Mouse (Mus musculus) adrenal gland, adult 2 months (tissue): ENCODE measurements around the gene Gm42420. TPM values are rescaled to one million over a fixed set of nuclear protein-coding genes. Genes with fewer than 3 reads are reported as not detected.
A peak's percentile ranks its signal among the peaks of the same experiment; 100 is the strongest.

Experiments used
- DNase-seq: peaks from one replicate; pipeline ENCODE4 v3.0.0; 2021
- long read RNA-seq: library from polyadenylated mRNA; stranded (forward); transcript quantifications from one replicate; pipeline ENCODE4 v2.0.0, GENCODE M21; 2021
- polyA plus RNA-seq: library from polyadenylated mRNA; depleted of rRNA; stranded (reverse); fragments of >200 nt; gene quantifications from 2 replicates; pipeline ENCODE4 v1.2.3, GENCODE M21; 2012; rRNA removed
- total RNA-seq, 2 experiments: library from RNA; stranded (reverse); gene quantifications; 2 replicates each; pipeline ENCODE4 v1.2.3; 2021

The Gm42420 gene
- total RNA-seq (not detected), polyA plus RNA-seq (0.52 and 0.54 TPM in 2 replicates)
- long read RNA-seq, result 0 reads

DNA sequence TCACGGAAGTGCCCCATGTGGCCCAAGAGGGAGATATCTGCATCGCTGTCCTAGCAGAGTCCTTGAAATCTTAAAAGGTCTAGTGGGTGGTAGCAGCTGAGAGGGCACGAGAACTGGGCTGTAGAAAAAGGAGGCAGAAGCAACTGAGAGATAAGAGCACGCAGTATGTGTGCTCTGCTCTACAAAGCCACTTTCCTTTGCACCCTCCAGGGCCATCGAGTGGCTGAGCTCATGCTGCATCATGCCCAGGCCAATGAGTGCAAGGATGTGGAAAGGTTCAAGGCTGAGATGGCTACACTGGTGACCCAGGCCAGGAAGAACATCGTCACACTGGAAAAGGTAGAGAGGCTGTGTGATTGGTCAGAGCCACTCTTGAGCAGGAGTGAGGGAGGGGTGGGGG is at the start of gene Gm42420:
Gene Gm42420 (plus strand): TSS at position 237 of the 400 bp plus-strand sequence.
- peak; percentile 63 for DNase-seq

DNA sequence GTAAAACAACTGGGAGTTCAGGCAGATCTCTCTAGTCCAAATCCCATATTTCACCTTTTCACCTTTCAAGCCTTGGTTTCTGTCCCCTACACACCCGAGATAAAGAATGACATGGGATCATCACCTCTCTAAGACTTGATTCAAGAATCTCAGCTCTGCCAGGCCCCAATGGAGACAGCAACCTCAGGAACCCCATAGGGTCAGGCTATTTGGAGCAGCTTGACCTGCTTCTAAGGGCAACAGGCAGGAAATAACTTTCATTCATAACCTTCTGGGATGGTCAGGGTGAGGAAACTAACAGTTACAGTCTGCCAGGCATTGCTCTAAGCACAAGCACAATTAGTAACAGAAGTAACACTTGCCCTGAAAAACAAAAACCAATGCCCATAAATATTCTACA is 48.9 kb upstream of the Gm42420 start:
- DNase-seq, result no peak

DNA sequence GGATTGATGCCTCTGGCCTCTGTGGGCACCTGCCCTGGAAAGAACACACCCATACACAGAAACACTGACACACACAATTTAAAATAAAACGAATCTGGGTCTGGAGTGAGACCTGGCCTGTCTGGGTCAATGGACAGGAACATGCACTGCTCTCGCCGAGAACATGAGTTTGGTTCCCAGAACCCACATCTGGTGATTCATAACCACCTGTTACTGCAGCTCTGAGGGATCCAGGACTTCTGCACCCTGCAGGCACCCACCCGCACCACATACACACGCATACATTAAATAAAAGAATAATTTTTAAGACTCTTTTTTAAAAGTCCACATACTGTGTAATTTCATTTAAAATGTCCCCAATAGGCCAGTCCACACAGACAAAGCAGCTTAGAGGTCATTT is 48.3 kb upstream of the Gm42420 start:
- no peak for DNase-seq

DNA sequence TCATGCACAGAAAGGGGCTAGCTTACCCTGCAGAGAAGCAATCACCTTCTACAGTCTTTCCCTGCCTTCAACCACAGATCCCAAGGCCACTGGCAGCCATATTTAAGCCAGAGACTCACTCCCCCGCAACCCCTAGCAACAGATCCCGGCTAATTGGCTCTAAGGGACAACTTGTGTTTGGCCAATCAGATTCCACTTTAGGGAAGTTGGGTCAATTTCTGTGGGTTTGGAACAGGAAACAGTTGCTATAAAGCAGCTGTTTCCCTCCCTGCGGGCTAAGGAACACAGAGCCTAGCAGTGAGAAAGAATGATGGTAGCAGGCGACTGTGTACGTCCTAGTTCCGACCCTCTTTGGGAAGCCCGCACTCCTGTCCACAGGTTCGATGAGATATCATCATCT is 47.3 kb upstream of the Gm42420 start:
- no peak for DNase-seq

DNA sequence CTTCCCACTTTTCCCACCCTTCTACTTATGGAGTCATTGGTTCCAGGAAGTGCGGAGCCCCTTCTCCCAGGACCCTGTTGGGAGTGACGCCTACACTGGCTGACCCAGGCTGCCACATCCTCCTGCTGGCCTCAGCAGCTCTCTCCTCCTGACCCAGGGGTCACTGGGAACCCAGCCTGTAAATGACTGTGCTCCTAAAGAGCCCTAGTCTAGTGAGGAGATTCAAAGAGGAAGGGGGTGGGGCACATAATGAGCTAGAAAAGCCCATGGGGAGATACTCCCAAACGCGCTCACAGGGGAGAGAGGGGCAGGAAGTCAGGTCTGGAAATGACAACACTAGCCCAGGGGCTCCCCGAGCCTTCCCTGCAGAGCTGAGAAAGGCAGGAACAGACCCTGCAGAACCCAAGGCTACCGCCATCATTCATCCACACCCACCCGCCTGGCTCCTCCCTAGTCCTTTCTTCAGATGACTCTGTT is 45.8 kb upstream of the Gm42420 start:
- peak; percentile 57 for DNase-seq

- DNase-seq, result no peak
These were observed 45.0 kb upstream of the Gm42420 start for GRCm38 (mm10) chr6:39540563-39540962.

DNA sequence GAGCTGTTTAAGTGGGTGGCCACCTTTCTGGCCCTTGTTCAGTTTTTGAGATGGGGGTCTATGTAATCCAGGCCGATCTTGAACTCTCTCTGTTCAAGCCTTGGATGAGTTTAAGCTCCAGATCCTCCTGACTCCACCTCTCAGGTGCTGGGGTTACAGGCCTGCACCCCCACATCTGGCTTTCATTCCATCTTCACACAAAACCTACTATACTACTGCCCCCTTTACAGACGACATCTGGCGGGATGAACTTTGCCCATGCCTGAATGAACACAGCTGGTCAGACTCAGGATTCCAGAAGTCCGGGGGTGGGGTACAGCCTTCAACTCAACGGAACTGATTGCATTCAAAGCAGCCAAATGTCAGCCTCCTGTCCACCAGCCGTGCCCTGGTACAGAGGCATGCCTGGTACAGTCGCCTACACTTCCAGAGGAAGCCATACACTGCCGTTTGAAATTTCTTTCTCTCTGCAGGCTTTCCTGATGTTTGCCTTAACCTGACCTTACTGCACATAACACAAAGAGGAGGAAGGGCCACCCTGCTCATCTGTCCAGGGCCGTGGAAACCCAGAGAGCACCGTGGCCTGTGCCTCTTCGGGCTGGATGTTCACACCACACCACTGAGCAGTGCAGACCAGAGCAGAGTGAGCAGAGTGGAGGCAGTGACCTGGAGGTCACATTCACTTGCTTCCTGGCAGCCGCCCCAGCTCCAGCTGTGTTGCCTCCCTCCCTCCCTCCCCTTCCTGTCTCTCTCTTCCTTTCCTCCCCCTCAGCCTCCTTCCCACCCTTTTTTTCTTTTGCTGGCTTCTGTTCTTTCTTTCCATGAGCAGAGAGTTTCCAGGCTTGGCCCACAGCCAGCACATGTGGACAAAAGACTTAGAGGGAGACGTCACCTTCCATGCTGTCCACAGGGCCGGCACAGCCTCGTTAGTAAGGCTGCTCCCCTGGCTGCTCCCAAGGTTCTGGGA is 42.6 kb upstream of the Gm42420 start:
- DNase-seq, result peak; percentile 67

DNA sequence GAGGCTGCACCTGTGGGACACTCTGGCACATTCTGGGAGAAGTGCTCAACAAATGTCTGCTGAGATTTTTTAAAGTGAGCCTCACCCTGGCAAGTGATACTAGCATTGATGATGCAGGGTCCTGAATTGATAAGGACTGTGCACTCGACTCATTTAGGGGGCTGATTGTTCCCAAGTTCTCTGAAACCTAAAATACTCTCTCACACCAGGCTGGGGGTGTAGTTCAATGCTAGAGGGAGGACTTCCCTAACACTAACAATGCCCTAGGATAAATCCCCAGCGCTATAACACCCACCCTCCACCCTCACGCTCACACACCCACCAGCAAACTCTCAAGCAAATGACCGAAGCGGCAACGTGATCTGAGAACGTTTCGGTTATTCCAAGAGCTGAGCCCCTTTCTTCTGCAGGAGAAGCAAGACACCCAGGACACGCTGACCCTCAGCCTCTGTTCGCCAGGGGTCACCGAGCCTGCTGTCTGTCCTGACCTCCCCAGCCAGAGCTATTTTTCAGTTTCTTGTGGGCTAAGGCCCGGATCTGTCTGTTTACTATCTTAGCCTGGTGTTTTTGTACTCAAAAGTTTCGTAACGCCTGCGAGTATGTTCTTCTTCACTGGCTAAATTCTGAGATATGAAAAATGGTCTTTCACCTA is 41.7 kb upstream of the Gm42420 start:
- no peak for DNase-seq

GRCm38 (mm10) chr6:39545474-39545873 is 40.1 kb upstream of the Gm42420 start:
- DNase-seq, result no peak

DNA sequence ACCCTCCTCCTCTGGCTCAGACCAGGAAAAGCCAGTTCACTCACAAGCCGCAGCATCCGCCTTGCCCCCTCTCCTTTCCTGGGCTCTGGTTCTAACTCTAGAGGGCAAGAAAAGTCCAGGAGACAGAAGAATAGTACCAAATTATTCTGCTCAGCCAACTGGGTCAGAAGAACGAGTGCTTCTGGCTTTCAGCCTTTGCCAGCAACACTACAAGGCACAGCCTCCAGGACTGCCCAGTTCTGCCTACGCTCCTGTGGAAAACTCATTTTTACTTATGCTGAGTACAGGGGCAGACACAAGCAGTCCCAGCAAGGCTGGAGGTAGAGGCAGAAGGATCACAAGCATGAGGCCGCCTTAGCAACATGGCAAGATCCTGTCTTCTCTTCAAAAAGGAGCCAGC is 37.5 kb upstream of the Gm42420 start:
- no peak for DNase-seq

DNA sequence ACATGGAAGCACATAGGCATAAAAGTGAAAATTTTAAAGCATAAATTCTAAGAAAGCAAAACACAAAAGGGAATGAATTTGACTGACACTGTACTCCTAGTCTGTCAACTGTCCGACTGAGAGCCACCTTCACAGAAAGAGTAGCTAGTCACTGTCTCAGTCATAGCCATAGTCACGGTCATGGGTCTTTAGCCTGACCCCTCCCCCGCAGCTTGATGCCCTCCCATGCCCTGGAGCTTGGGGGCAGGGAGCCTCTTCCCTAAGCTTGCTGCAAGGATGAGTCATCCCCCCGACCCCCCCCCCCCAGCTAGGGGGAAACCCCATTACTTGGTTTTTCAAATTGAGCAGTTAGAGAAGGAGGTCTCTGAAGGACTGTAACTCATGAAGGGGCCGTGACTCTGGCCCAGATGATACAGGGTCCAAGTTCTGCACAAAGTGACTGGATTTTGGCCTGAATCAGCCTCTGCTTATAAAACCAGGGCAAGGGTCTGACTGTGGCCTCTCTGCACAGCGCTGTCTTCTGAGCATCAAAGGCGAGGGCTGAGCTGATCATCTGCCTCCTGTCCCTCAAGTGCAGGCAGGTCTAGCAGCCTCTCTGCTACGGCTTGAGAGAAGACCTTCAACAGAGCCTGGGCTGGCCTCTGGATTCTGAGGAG is 33.4 kb upstream of the Gm42420 start:
- peak; percentile 57 for DNase-seq

GRCm38 (mm10) chr6:39554888-39555647 is 30.5 kb upstream of the Gm42420 start:
- no peak for DNase-seq

DNA sequence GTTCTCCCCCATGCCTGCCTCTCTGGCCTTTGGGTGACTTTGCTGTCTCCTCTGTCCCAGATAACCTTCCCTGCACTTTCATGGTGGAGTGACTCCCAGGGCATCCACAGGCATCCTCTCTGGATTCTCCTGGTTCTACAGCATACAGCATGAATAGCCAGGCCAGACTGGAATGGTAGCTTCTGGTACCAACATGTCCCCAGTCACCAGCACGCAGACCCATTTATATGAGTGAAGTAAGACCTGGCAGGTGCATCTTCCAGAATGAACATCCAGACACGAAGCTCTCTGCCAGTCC is 30.0 kb upstream of the Gm42420 start:
- DNase-seq, result no peak

DNA sequence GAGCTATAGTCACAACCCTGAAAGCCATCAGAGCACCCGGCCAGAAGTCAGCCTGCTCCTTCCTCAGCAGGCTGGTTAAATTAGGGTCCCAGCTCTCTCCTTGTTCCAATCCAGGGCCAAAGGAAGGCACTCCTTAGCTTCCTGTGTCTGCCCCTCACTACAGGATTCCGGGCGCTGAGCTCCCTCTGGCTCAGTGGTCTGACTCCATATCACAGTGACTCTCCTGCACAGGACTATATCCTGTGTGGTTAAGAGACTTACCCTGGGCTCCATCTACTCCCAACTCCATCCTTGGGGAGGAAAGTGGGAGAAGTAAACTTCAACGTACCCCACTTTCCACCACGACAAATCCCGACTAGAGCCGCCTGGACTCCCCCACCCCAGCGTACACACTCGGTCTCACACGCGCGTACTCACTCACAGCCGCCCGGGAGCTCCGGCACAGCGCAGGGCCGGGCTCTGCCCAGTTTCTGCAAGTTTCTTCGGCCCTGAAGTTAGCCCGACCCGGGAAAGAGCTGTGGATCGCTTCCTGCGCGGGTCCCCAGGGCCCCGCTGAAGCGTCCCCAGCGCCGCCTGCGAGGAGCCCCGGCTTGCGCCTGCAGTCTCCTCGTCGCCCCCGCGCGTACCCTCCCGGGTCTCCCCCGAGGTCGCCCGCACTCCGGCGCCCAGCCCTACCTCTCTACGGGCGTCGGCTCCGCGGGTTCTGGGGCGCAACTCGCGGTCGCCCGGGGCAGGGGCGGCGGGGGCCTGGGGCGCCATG is 28.5 kb upstream of the Gm42420 start:
- DNase-seq, result peak; percentile 66

- peak; percentile 82 for DNase-seq
These were observed 27.8 kb upstream of the Gm42420 start, which contains the start of gene Dennd2a for GRCm38 (mm10) chr6:39557723-39558261. Gene Dennd2a (minus strand): TSS chr6:39557867.

DNA sequence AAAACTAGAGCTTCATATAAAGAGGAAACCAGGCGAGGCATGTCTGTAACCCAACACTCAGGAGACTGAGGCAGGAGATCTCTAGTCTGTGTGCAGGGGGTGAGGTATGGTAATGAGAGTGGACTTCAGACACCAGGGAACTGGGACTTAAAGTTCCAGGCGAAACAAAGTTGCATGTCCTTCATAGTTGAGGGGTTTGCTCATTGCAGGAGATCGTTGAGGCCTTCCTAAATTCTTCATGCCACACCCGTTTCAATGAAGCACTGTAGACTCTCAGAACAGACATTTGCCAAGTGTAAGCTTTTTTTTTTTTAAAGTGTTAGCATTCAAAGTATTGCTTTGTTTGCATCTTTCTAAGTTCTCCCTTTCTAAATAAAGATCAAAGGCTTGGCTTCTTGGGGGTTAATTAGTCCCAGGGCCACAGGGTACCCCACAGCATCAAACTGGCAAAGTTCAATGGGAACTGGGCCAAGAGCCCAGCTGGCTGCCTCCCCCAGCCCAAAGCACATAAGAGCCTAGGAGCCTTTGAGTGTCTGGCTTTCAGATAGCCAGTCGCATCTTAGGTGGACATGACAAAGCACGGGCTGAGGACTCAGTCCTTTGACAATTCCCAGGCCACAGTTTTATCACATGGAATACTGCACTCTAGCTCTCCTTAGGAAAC is 26.1 kb upstream of the Gm42420 start:
- DNase-seq, result no peak

- peak; percentile 82 for DNase-seq
These were observed 23.2 kb upstream of the Gm42420 start for GRCm38 (mm10) chr6:39562166-39563015.

- no peak for DNase-seq
These were observed 18.0 kb upstream of the Gm42420 start for GRCm38 (mm10) chr6:39567528-39567927.

DNA sequence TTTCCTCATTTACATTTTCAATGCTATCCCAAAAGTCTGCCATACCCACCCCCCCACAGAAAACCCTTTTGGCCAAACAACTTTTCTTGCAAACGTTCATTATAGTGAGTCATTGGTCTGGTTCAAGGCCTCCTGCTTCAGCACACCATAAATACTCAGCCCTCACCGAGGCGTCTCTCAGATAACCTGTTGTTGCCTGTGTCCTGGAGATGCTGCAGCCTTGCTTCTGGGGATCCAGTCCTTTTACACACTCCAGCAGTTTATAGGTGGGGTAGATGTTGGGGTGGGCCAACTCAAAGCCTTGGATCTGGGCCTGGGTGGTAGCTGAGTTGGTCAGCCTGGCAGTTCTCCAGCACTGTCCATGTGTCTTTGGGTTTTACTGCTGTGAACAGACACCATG is 15.1 kb upstream of the Gm42420 start:
- DNase-seq, result peak; percentile 68
